9 mouse cellular contexts compared by ENCODE assay signal in the genomic region with DNA sequence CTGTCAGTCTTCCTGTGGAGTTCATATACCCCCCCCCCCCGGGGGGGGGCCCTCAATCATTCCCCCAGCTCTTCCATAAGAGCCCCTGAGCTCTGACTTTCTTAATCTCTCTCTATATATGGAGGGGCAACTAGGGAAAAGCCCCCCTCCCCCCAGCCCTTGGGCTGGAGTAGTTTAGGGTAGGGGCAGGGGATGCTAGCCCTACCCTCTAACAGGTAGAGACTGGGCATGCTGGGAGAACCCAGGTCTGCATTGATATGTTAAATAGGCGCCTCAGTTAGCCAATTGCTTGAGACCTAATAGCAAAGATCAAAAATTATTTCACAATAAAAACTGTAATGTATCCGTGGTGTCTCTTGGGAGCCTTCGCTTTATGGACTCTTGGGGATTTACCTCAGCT. TPM values are rescaled to one million over a fixed set of nuclear protein-coding genes. Genes with fewer than 3 reads are reported as not detected.
DNase-seq lines count a peak whose midpoint lies in the region; ATAC-seq and TF ChIP-seq lines count a peak whose summit lies in the region.
"Had no signal": no experiment of that assay in that cellular context is flagged by ENCODE, and none has a peak within 500 bp of the region (broad histone marks: within the 10 kb centered on the region; RNA-seq: fewer than 3 reads in every experiment).

No protein-coding gene starts in this region.

- H3K9me3 ChIP-seq in neural tube, embryonic 11.5 days (ENCODE audit: control insufficient read depth, low read length): no peaks in the 10 kb centered on the region
- H3K9me3 ChIP-seq in forebrain, postnatal 0 days (ENCODE audit: low read length): no peaks in the 10 kb centered on the region
- H3K9me3 ChIP-seq in liver, embryonic 15.5 days (replicated peaks): no peaks in the 10 kb centered on the region

- no peak overlapping the region for H3K9ac ChIP-seq in neural tube, embryonic 11.5 days (ENCODE audit: low read length)
- H3K9ac ChIP-seq in forebrain, postnatal 0 days: peak overlapping the region; percentile 72; the same call in 1 of the 2 replicates
- H3K9ac ChIP-seq in liver, embryonic 15.5 days: no peak overlapping the region

- H3K27me3 ChIP-seq in neural tube, embryonic 11.5 days (ENCODE audit: control insufficient read depth, insufficient read depth, low read length): no peaks in the 10 kb centered on the region
- no peaks in the 10 kb centered on the region for H3K27me3 ChIP-seq in forebrain, postnatal 0 days (ENCODE audit: insufficient read depth, low read length)
- 0 out of 2 replicates have a peak, but pooled peaks cover 6% of the 10 kb centered on the region for H3K27me3 ChIP-seq in liver, embryonic 15.5 days

- 0 out of 2 replicates have a peak overlapping the region, but pooled peaks have one; percentile 58 for H3K4me3 ChIP-seq in neural tube, embryonic 11.5 days (ENCODE audit: low read depth, low read length)
- H3K4me3 ChIP-seq in forebrain, postnatal 0 days (ENCODE audit: low read depth, low read length): 0 out of 2 replicates have a peak overlapping the region, but pooled peaks have one; percentile 70
- no peak overlapping the region for H3K4me3 ChIP-seq in liver, embryonic 15.5 days (replicated peaks)

- WGBS in neural tube, embryonic 11.5 days: 46% methylated on average over 4 of the region's 4 CpGs
- WGBS in forebrain, postnatal 0 days: 46% methylated on average over 4 of the region's 4 CpGs
- WGBS in liver, embryonic 15.5 days (ENCODE audit: insufficient replicate concordance): 40% methylated on average over 4 of the region's 4 CpGs

- no peaks in the 10 kb centered on the region for H3K36me3 ChIP-seq in neural tube, embryonic 11.5 days (ENCODE audit: control insufficient read depth, insufficient read depth, low read length)
- H3K36me3 ChIP-seq in forebrain, postnatal 0 days (ENCODE audit: insufficient read depth): no peaks in the 10 kb centered on the region; the same call in 1 of the 2 replicates
- H3K36me3 ChIP-seq in liver, embryonic 15.5 days (replicated peaks): no peaks in the 10 kb centered on the region

- TF ChIP-seq CTCF in forebrain, postnatal 0 days (IDR thresholded peaks at IDR 0.05; ENCODE audit: low read depth): no peak

- DNase-seq in neural tube, embryonic 11.5 days (ENCODE audit: low spot score): no peak
- DNase-seq in neural tube, embryonic 10.5 days (ENCODE audit: extremely low spot score, low spot score): no peak
- no peak for DNase-seq in forebrain, postnatal 0 days
- peak; percentile 40 for DNase-seq in testis, postnatal 10 days (ENCODE audit: low spot score)
- no peak for DNase-seq in cerebellum, adult 8-10 months
- no peak for DNase-seq in layer of hippocampus, postnatal 10 days (ENCODE audit: low spot score in 2 of 2)
- DNase-seq: kidney, postnatal 4 days had no signal

- H3K4me1 ChIP-seq in neural tube, embryonic 11.5 days (ENCODE audit: control insufficient read depth, insufficient read depth, low read length): no peaks in the 10 kb centered on the region; the same call in 1 of the 2 replicates
- peaks cover 5% of the 10 kb centered on the region; the same call in 1 of the 2 replicates for H3K4me1 ChIP-seq in forebrain, postnatal 0 days (ENCODE audit: insufficient read depth)
- H3K4me1 ChIP-seq in liver, embryonic 15.5 days (replicated peaks): peaks cover 7% of the 10 kb centered on the region

- peak; percentile 32; the same call in 1 of the 2 replicates for ATAC-seq in neural tube, embryonic 11.5 days (ENCODE audit: insufficient read depth, low FRiP score, low TSS enrichment)
- ATAC-seq in forebrain, postnatal 0 days: no peak
- no peak for ATAC-seq in liver, embryonic 15.5 days (ENCODE audit: insufficient read depth)

- H3K27ac ChIP-seq in neural tube, embryonic 11.5 days (ENCODE audit: low read depth, low read length): no peak overlapping the region
- no peak overlapping the region for H3K27ac ChIP-seq in forebrain, postnatal 0 days (ENCODE audit: low read depth, low read length)
- H3K27ac ChIP-seq in liver, embryonic 15.5 days (replicated peaks): no peak overlapping the region
- H3K27ac ChIP-seq: macrophage had no signal

- peak overlapping the region; percentile 71 for H3K4me2 ChIP-seq in neural tube, embryonic 11.5 days (ENCODE audit: low read depth)
- peak overlapping the region; percentile 91 for H3K4me2 ChIP-seq in forebrain, postnatal 0 days (ENCODE audit: low read depth)
- H3K4me2 ChIP-seq in liver, embryonic 15.5 days: peak overlapping the region; percentile 68

RNA-seq across cellular contexts. Expression of a gene that starts 0.8 kb away (rescaled TPM):
- 96.7 and 104 TPM in 2 replicates for polyA plus RNA-seq in neural tube, embryonic 11.5 days (2014; fragmentation: Nextera tagmentation; extraction: Ambion mirVana)
- 38.6 and 51.3 TPM in 2 replicates for total RNA-seq in forebrain, postnatal 0 days (2014; rRNA removed)
- 62.4 and 62.6 TPM in 2 replicates for polyA plus RNA-seq in forebrain, postnatal 0 days (2015; fragmentation: Nextera tagmentation; extraction: Ambion mirVana)
- 5.0 and 5.6 TPM in 2 replicates for polyA plus RNA-seq in liver, embryonic 15.5 days (2015; fragmentation: Nextera tagmentation; extraction: Ambion mirVana)
- 10 to 100 TPM; 31.4 to 36.3 TPM for total RNA-seq in layer of hippocampus, postnatal 10 days (2021)

RNA-seq across cellular contexts. Expression of a gene that starts 24.4 kb away (rescaled TPM):
- 0.40 TPM in 1 of 2 replicates, not detected in the other for polyA plus RNA-seq in neural tube, embryonic 11.5 days (2014; fragmentation: Nextera tagmentation; extraction: Ambion mirVana)
- 2.0 and 3.6 TPM in 2 replicates for total RNA-seq in forebrain, postnatal 0 days (2014; rRNA removed)
- 1.3 and 2.0 TPM in 2 replicates for polyA plus RNA-seq in forebrain, postnatal 0 days (2015; fragmentation: Nextera tagmentation; extraction: Ambion mirVana)
- polyA plus RNA-seq in liver, embryonic 15.5 days (2015; fragmentation: Nextera tagmentation; extraction: Ambion mirVana): not detected in 2 replicates
- total RNA-seq in layer of hippocampus, postnatal 10 days (2021): 1 to 10 TPM; 1.8 to 3.1 TPM
- polyA plus RNA-seq: macrophage had no signal
